Mouse (Mus musculus): ENCODE measurements around the gene Rhox6.
"Not testable (repeated sequence)": the region's sequence is repeated elsewhere in the genome, so short reads cannot be mapped to it uniquely, and the experiment has no call there.

- TF ChIP-seq CTCF (IDR thresholded peaks at IDR 0.05; ENCODE audit: borderline replicate concordance, control insufficient read depth, extremely low read depth, insufficient read depth, low read length, poor library complexity); POLR2A (IDR thresholded peaks at IDR 0.05; ENCODE audit: control insufficient read depth, extremely low read depth, insufficient read depth, low read length, poor library complexity): not testable (repeated sequence)
Measured at GRCm38 (mm10) chrX:37826610-37827009, at the start of gene Rhox6.

All from thymus, adult 2 months (tissue).